Mouse (Mus musculus) stomach, postnatal 0 days (tissue): ENCODE measurements around the gene Kpnb1.

Experiments
- CTCF ChIP-seq: IDR thresholded peaks from 2 replicates; pipeline ENCODE4 v1.5.1; 2016; ENCODE audit warnings: antibody characterized with exemption, low read depth, mild to moderate bottlenecking, moderate library complexity
- EP300 ChIP-seq: optimal IDR thresholded peaks from 2 replicates; pipeline ENCODE3; 2016; ENCODE audit warnings: antibody characterized with exemption

GRCm38 (mm10) chr11:97147333-97147732, 40.3 kb downstream of the Kpnb1 start:
- TF ChIP-seq EP300 (no peak), CTCF (no peak)
